Mouse (Mus musculus) embryonic fibroblast, embryonic 13.5 days (primary cell): ENCODE measurements around the gene Ptprn2.

Experiments used
- CTCF ChIP-seq: IDR thresholded peaks from 2 replicates; pipeline ENCODE4 v1.5.1; 2011; ENCODE audit warnings: mild to moderate bottlenecking, control low read depth, low read length, moderate library complexity, borderline replicate concordance; ENCODE audit not compliant: insufficient read depth
- POLR2A ChIP-seq: IDR thresholded peaks from 2 replicates; pipeline ENCODE4 v1.6.1; 2011; ENCODE audit warnings: low read depth, mild to moderate bottlenecking, control low read depth, low read length, moderate library complexity

DNA sequence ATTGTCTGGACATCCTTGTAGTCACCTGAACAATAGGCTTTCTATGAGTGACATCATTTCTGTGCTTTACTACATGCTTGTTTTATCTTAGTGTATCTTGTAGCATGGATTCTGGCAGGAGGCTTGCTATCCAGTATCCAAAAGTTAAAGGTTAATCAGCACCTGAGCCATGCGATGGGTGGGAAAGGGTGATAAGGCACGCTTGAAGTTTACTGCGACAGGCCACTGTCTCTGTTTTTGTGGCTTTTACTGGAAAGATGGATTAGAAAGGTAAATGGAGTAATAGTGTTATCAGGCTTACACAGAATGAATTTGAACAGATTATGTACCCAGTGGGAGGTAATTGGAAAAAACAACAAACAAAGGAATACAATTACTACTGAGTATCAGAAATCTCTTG is 43.3 kb upstream of the Ptprn2 start:
- no peak for TF ChIP-seq CTCF
- TF ChIP-seq POLR2A, result no peak
